Mouse (Mus musculus) bone marrow, adult 2 months (tissue): ENCODE measurements around the gene Spats2. TPM values are rescaled to one million over a fixed set of nuclear protein-coding genes. Genes with fewer than 3 reads are reported as not detected.
A peak's percentile ranks its signal among the peaks of the same experiment; 100 is the strongest.
"Not testable (repeated sequence)": the region's sequence is repeated elsewhere in the genome, so short reads cannot be mapped to it uniquely, and the experiment has no call there.

Experiments used
- H3K27ac ChIP-seq: fragments of 200-500 bp; 2 replicates; pipeline ENCODE4 v1.5.1; 2012; ENCODE audit warnings: low read depth, mild to moderate bottlenecking, control low read depth, inconsistent platforms, low read length; ENCODE audit not compliant: control insufficient read depth, poor library complexity, insufficient read depth
- H3K4me1 ChIP-seq: fragments of 200-500 bp; 2 replicates; pipeline ENCODE4 v1.6.1; 2011; ENCODE audit warnings: low read length; ENCODE audit not compliant: control insufficient read depth, insufficient read depth
- H3K4me3 ChIP-seq: fragments of 200-500 bp; replicated peaks from 2 replicates; pipeline ENCODE3; 2011; ENCODE audit warnings: mild to moderate bottlenecking, low read depth, low read length, control low read depth; ENCODE audit not compliant: control insufficient read depth
- CTCF ChIP-seq: fragments of 200-500 bp; IDR thresholded peaks from 2 replicates; pipeline ENCODE4 v1.5.1; 2011; ENCODE audit warnings: low read length, control low read depth; ENCODE audit not compliant: control insufficient read depth, insufficient read depth
- POLR2A ChIP-seq: fragments of 200-500 bp; IDR thresholded peaks from 2 replicates; pipeline ENCODE4 v1.6.1; 2011; ENCODE audit warnings: low read depth, mild to moderate bottlenecking, control low read depth, low read length, borderline replicate concordance; ENCODE audit not compliant: control insufficient read depth
- WGBS: fragments of 180-500 bp; shearing (Covaris S2); methylation state at CpG from one replicate; pipeline ENCODE4 v1.1.7; 2018; 5-methylcytosine and 5-hydroxymethylcytosine counted together
- polyA plus RNA-seq: library from polyadenylated mRNA; stranded (reverse); fragments of >200 nt; gene quantifications from 2 replicates; pipeline ENCODE4 v1.2.4, GENCODE M21; 2011; ENCODE audit warnings: low replicate concordance; ENCODE audit not compliant: missing spikeins, insufficient read depth, insufficient read length

Spats2 gene
- 0.52 and 2.5 TPM in 2 replicates for polyA plus RNA-seq

GRCm38 (mm10) chr15:99125711-99126080 lies at the start of gene Spats2:
TSS of gene Spats2 (plus strand) at chr15:99125916.
- TF ChIP-seq CTCF (no peak), POLR2A (no peak)
- WGBS: 5% methylated on average over 12 of the region's 12 CpGs
- Histone ChIP-seq H3K27ac (peak within 1 kb of the TSS; percentile 36; the same call in 1 of the 2 replicates), H3K4me3 (peak within 1 kb of the TSS; percentile 15), H3K4me1 (no peaks in the 10 kb centered on the region; the same call in 1 of the 2 replicates)

- not testable (repeated sequence) for H3K4me3 ChIP-seq, H3K4me1 ChIP-seq, H3K27ac ChIP-seq
- WGBS: 96% methylated on average over 3 of the region's 3 CpGs
Observed at GRCm38 (mm10) chr15:99076011-99076410, 49.7 kb upstream of the Spats2 start.

DNA sequence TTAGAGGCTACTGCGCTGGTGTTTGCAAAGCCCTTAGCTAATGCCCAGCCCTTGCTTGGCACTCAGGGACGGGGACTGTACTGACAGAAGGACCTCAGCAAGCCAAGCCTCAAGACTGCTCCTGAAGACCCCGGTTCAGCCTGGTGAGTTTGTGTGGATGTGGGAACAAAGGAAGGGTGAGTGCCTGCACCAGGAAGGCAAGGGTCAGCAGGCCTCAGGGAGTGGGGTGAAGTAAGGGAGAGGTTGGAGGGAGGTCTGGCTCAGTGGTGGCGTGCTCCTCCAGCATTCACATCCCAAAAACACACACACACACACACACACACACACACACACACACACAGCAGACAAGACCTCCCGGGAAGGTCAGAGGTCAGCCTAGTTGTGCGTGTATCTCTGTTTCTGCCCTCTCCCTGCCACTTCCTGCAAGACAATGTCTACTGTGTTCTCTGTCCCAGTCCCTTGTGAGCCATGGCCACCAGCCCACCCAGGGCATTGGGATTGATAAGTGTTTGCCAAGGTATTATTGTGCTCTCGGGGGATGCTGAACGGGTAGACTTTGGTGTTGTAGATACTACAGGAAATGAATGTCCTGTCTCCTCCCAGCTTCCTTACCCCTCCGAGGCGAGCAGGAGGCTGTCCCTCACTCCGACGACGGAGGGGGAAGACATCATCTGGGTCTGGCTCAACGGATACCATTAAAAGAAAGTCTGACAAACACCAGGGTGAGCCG lies 47.4 kb upstream of the Spats2 start:
- H3K27ac ChIP-seq: no peak overlapping the region
- no peaks in the 10 kb centered on the region; the same call in 1 of the 2 replicates for H3K4me1 ChIP-seq
- TF ChIP-seq CTCF (no peak), POLR2A (no peak)
- no peak overlapping the region for H3K4me3 ChIP-seq
- 90% methylated on average over 15 of the region's 15 CpGs for WGBS

- 73% methylated on average over 3 of the region's 3 CpGs for WGBS
- TF ChIP-seq POLR2A (no peak), CTCF (no peak)
- Histone ChIP-seq H3K27ac (no peak overlapping the region), H3K4me1 (no peaks in the 10 kb centered on the region), H3K4me3 (no peak overlapping the region)
Observed at GRCm38 (mm10) chr15:99079804-99080203, 45.9 kb upstream of the Spats2 start.

DNA sequence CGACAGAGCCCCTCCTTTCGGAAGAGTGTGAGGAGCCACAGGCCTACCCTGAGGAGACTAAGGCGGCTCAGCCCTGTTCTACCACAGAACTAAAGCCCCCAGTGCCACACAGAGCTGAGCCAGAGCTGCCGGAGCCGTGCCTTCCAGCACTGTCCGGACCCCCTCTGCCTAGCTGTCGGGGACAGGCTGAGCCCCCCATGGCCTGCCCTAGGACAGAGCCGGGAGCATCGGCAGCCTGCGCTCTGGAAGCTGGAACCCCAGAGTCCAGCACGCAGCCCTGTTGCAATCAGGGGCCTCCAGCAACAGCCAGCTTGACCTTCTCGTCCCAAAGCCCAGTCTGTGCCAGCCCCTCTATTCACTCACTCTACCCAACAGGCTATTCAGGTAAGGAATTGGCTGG lies 43.4 kb upstream of the Spats2 start:
- WGBS: 92% methylated on average over 12 of the region's 12 CpGs
- TF ChIP-seq POLR2A (no peak), CTCF (no peak)
- no peaks in the 10 kb centered on the region for H3K4me1 ChIP-seq
- no peak overlapping the region for H3K4me3 ChIP-seq
- no peak overlapping the region for H3K27ac ChIP-seq

DNA sequence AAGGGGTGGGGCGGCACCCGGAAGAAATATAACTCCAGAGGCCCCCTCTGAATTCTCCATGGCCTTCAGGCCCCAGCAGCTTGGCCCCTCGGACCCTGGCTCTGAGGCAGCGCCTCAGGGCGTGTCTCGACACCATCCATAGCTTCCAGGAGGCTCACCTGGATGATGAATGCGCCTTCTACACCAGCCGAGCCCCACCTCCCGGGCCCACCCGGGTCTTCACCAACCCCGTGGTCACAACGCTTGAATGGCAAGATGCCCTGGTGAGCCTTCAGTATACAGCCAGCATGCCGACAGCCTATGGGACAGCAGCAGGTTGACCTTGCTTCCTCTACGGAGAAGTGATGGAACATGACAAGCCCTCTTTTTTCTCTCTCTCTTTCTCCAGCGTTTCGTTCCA lies 42.9 kb upstream of the Spats2 start:
- no peak overlapping the region for H3K4me3 ChIP-seq
- TF ChIP-seq CTCF: no peak
- no peak for TF ChIP-seq POLR2A
- no peaks in the 10 kb centered on the region for H3K4me1 ChIP-seq
- WGBS: 85% methylated on average over 16 of the region's 16 CpGs
- H3K27ac ChIP-seq: no peak overlapping the region

GRCm38 (mm10) chr15:99083258-99083657 lies 42.5 kb upstream of the Spats2 start:
- Histone ChIP-seq H3K4me3 (no peak overlapping the region), H3K4me1 (no peaks in the 10 kb centered on the region), H3K27ac (no peak overlapping the region)
- peak; percentile 66 for TF ChIP-seq CTCF
- no peak for TF ChIP-seq POLR2A
- WGBS: 53% methylated on average over 9 of the region's 9 CpGs

- Histone ChIP-seq H3K4me3 (no peak overlapping the region), H3K27ac (no peak overlapping the region), H3K4me1 (no peaks in the 10 kb centered on the region)
- TF ChIP-seq POLR2A (no peak), CTCF (no peak)
- WGBS: 24% methylated on average over 11 of the region's 11 CpGs
Observed at GRCm38 (mm10) chr15:99083867-99084557, 41.7 kb upstream of the Spats2 start.

GRCm38 (mm10) chr15:99084618-99085017 lies 41.1 kb upstream of the Spats2 start:
- TF ChIP-seq POLR2A: no peak
- no peak for TF ChIP-seq CTCF
- Histone ChIP-seq H3K4me3 (no peak overlapping the region), H3K27ac (no peak overlapping the region), H3K4me1 (no peaks in the 10 kb centered on the region)
- 41% methylated on average over 19 of the region's 19 CpGs for WGBS
